Mouse (Mus musculus): ENCODE measurements at regions not wholly inside any gene's neighbourhood (a gene's known extent, or its start where the extent isn't known, plus 50 kb on each side); places are given as distances from the start of the nearest gene placed in this dataset.

DNA sequence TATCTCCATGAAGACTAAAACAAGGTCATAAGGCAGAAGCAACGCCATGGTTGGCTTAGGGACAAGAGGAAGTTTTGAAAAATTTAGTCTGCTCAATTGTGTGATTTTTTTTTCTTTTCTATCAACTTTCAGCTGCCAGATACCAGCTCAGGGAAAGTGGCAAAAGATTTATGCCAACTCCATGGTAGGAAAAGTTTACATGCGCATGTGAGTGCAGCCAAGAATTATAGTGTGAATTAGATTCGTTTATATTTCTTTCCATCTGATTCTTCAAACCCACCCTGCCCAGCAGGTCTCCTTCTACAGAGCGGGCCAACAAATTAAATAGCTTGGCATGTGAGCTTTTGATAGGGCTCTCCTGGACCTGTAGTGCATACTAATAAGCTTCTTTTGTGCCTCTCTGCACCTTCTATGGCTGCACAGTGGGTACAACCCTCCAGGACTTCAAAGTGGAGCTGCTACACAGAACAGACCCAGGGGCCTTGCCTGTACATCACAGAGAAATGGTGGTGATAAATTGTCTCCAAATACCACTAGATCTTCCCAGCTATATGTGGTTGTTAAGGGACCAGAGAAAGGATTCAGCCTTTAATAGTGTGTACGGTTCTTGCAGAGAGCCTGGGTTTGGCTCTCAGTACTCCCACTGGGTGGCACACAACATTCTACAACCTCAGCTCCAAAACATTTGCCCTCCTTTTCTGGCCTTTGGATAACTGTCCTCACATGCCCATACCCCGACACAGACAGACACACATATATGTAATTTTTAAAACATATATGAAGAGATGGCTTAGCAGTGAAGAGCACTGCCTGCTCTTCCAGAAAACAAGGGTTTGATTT, 135.0 kb downstream of the Basp1 start:
- Histone ChIP-seq H3K4me3 (no peak overlapping the region), H3K4me1 (peaks cover 30% of the 10 kb centered on the region), H3K27me3 (ENCODE audit: poor library complexity, severe bottlenecking) (no peaks in the 10 kb centered on the region), H3K36me3 (replicated peaks) (no peaks in the 10 kb centered on the region), H3K9me3 (no peaks in the 10 kb centered on the region), H3K27ac (peak overlapping the region; percentile 31)
- 64% methylated on average over 6 of the region's 6 CpGs for WGBS
- no peak for DNase-seq (ENCODE audit: extremely low spot score, low spot score)

DNA sequence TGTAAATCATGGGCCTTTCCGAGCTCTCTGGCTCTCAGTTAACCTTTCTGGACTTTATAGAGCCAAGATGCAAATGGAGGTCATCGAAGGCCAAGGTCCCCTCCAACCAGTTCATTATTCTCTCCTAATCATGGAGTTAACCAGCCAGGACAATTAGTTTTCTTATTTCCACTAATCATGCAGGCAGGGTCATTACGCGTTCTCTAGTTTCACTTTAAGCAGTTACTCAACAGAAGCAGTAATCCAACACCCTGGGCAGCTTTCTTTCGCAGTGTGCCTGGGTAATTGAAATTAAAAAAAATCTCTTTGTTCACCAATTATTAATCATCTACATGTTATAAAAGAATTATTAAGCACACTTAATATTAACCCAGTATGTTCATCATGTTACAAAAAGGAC, 137.3 kb downstream of the Basp1 start:
- Histone ChIP-seq H3K36me3 (replicated peaks) (no peaks in the 10 kb centered on the region), H3K4me1 (peaks cover 30% of the 10 kb centered on the region), H3K27me3 (ENCODE audit: poor library complexity, severe bottlenecking) (no peaks in the 10 kb centered on the region), H3K4me3 (no peak overlapping the region), H3K9me3 (no peaks in the 10 kb centered on the region), H3K27ac (no peak overlapping the region)
- DNase-seq (ENCODE audit: extremely low spot score, low spot score): no peak
- WGBS: 50% methylated on average over 5 of the region's 5 CpGs

DNA sequence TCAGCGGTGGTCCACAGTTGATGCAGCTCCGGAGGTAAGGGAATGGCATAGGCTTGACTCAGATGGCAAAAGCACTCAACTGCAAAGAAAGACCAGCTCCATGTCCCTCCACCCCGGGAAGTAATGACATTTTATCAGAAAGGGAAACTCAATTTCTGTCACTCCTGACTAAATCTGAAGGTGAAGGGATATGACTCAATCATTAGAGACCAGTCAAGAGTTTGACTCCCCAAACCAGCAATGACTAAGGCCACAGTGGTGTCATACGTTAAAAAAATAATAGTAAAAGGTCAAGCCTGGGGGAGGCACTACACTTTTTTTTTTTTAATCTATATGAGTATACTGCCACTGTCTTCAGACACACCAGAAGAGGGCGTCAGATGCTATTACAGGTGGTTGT, 141.7 kb downstream of the Basp1 start:
- Histone ChIP-seq H3K36me3 (replicated peaks) (no peaks in the 10 kb centered on the region), H3K9me3 (no peaks in the 10 kb centered on the region), H3K27me3 (ENCODE audit: poor library complexity, severe bottlenecking) (no peaks in the 10 kb centered on the region), H3K27ac (no peak overlapping the region), H3K4me3 (no peak overlapping the region), H3K4me1 (peaks cover 13% of the 10 kb centered on the region)
- WGBS: 89% methylated on average over 5 of the region's 5 CpGs
- no peak for DNase-seq (ENCODE audit: extremely low spot score, low spot score)

DNA sequence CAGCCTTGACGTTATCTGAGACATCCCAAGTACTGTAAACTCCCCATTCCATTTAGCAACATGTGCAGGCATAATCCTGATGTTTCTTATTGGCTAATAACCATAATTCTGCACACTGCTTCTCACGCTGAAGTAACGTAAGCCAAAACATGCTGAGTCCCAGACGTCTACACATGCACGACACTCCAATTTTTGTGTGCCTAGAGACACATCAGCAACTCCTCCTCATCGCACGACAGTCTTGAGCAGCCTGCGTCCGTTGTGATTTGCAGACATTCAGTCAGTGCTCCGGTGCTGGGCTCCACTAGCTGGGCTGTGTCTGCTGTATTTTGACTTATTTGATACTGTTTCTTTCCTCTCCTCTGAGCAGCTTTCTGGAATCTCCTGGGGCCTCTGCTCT, 143.2 kb downstream of the Basp1 start:
- H3K4me1 ChIP-seq: 0 out of 2 replicates have a peak, but pooled peaks cover 4% of the 10 kb centered on the region
- no peak overlapping the region for H3K4me3 ChIP-seq
- H3K9me3 ChIP-seq: no peaks in the 10 kb centered on the region
- no peak for DNase-seq (ENCODE audit: extremely low spot score, low spot score)
- no peak overlapping the region for H3K27ac ChIP-seq
- H3K27me3 ChIP-seq (ENCODE audit: poor library complexity, severe bottlenecking): no peaks in the 10 kb centered on the region
- WGBS: 92% methylated on average over 10 of the region's 10 CpGs
- no peaks in the 10 kb centered on the region for H3K36me3 ChIP-seq (replicated peaks)

DNA sequence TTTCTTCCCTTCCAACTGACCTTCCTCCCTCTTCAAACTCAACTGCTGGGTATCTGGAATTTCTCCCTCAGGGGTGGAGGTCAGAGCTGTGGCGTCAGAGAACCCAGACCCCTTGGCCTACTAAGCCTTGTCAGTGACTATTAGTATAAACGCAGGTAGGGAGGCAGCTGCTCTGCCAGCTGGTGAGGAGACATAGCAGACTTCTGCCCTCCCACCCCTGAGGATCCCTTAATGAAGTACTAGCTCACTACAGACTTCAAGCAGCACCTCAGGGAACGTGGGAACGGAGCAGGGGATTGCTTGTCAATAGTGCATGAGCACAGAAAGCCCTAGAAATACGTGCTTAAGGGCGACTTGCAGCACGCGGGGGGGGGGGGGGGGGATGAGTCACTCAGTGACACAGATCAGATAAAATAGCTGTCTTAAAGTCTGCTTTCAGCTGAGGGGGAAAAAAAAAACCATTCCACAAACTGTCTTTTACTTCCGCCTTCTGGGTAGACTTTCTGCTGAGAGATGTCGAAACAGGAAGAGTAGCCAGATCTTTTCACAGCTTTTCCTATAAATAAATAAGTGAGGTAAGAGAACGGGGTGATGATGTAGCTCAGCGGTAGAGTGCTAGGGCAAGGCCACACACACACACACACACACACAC, 144.1 kb downstream of the Basp1 start:
- WGBS: 74% methylated on average over 11 of the region's 12 CpGs
- Histone ChIP-seq H3K27me3 (ENCODE audit: poor library complexity, severe bottlenecking) (no peaks in the 10 kb centered on the region), H3K9me3 (no peaks in the 10 kb centered on the region), H3K27ac (no peak overlapping the region), H3K4me1 (0 out of 2 replicates have a peak, but pooled peaks cover 4% of the 10 kb centered on the region), H3K36me3 (replicated peaks) (no peaks in the 10 kb centered on the region), H3K4me3 (no peak overlapping the region)
- no peak for DNase-seq (ENCODE audit: extremely low spot score, low spot score)

DNA sequence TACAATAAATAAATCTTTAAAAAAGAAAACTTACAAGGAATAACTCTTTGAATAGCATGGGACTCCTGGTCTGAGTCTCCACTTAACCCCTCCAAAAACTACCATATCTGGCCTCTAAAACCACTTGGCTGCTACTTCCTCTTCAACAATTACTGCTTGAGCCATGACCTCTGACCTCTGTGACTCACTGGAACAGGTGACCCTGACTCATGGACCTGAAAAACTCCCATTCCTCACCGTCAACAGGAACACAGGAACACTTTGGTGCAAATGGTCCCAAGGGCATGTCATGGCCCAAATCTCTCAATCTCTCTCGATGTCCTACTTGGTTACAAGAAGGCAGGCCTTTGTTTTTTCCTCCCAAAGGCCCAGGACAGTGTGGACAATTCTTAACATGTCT, 145.1 kb downstream of the Basp1 start:
- Histone ChIP-seq H3K27me3 (ENCODE audit: poor library complexity, severe bottlenecking) (no peaks in the 10 kb centered on the region), H3K4me1 (0 out of 2 replicates have a peak, but pooled peaks cover 4% of the 10 kb centered on the region), H3K36me3 (replicated peaks) (no peaks in the 10 kb centered on the region), H3K9me3 (no peaks in the 10 kb centered on the region), H3K4me3 (no peak overlapping the region), H3K27ac (no peak overlapping the region)
- 83% methylated on average over 2 of the region's 2 CpGs for WGBS
- DNase-seq (ENCODE audit: extremely low spot score, low spot score): no peak

DNA sequence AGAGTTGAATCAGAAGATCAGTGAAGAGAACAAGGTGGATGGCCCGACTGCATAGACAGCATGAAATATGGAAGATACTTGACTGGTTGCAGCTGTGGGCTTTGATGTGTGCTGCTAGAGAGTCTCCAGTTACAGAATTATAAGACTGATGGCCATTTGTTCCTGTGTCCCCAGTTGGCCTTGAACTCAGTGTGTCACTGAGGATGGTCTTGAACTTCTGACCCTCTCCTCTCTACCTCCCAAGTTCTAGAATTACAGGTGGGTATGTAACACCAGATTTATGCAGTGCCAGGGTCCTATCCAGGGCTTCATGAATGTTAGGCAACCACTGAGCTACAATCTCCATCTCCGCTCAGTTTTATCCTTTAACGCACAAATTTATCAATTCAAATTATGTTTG, 146.1 kb downstream of the Basp1 start:
- no peak overlapping the region for H3K4me3 ChIP-seq
- no peak for DNase-seq (ENCODE audit: extremely low spot score, low spot score)
- H3K9me3 ChIP-seq: no peaks in the 10 kb centered on the region
- H3K4me1 ChIP-seq: 0 out of 2 replicates have a peak, but pooled peaks cover 4% of the 10 kb centered on the region
- H3K27ac ChIP-seq: no peak overlapping the region
- H3K36me3 ChIP-seq (replicated peaks): no peaks in the 10 kb centered on the region
- WGBS: 95% methylated on average over 3 of the region's 3 CpGs
- no peaks in the 10 kb centered on the region for H3K27me3 ChIP-seq (ENCODE audit: poor library complexity, severe bottlenecking)

DNA sequence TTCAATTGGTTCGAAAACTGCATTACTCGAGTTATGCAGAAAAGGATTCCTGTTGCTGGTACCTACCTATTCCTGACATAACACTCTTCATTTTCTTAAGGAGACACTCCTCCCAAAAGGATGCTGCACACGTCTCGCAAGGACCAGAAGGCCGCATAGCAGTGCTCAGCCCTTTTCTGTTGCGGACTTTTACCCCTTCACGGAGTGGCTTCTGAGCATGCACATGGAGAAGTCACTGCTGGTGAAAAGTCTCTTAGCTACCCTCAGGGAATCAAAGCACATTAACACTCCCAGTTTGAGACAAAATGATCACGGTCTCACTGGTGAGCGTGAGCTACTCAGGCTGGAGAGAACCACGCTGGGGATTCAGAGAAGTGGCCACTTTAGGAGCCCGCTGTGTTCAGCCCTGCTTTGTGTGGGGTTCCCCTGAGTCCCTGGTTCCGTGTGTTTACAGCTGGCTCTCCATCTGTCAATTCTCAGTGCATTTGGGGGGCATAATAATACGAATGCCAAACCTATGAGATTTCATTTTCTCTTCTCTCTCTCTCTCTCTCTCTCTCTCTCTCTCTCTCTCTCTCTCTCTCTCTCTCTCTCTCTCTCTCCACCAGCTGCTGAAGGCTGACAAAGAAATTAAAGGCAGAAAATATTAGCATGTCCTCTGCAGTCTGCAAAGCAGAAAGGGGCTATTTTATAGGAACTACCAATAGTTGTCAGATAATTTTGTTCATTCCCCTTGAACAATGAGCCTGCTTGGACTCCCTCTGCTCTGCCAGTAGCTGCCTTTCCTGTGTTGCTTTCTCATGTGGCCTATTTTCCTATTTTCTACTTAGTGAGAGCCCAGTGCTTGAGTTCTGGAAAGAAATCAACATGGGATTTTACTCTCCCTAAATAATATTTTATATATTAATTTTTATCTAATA, 160.7 kb downstream of the Basp1 start:
- Histone ChIP-seq H3K27me3 (ENCODE audit: poor library complexity, severe bottlenecking) (no peaks in the 10 kb centered on the region), H3K36me3 (replicated peaks) (no peaks in the 10 kb centered on the region), H3K4me3 (no peak overlapping the region), H3K27ac (no peak overlapping the region), H3K4me1 (no peaks in the 10 kb centered on the region), H3K9me3 (no peaks in the 10 kb centered on the region)
- no peak for DNase-seq (ENCODE audit: extremely low spot score, low spot score)
- 82% methylated on average over 13 of the region's 13 CpGs for WGBS

DNA sequence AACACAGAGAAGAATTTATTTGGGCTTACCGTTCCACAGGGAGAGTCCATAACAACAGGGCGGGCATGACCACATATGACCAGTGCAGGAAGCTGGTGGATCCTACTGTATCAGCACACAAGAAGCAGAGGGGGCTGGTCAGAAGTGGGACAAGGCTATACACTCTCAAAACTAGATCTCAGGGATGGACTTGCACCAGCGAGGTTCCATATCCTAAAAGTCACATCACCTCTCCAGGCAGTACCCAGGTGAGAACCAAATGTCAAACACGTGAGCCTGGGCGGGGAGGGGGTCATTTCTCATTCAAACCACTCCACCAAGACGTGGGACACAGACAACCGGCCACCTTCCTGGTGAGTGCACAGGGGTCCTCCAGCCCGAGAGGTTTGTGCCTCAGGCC, 167.9 kb downstream of the Basp1 start:
- H3K36me3 ChIP-seq (replicated peaks): no peaks in the 10 kb centered on the region
- 91% methylated on average over 8 of the region's 8 CpGs for WGBS

DNA sequence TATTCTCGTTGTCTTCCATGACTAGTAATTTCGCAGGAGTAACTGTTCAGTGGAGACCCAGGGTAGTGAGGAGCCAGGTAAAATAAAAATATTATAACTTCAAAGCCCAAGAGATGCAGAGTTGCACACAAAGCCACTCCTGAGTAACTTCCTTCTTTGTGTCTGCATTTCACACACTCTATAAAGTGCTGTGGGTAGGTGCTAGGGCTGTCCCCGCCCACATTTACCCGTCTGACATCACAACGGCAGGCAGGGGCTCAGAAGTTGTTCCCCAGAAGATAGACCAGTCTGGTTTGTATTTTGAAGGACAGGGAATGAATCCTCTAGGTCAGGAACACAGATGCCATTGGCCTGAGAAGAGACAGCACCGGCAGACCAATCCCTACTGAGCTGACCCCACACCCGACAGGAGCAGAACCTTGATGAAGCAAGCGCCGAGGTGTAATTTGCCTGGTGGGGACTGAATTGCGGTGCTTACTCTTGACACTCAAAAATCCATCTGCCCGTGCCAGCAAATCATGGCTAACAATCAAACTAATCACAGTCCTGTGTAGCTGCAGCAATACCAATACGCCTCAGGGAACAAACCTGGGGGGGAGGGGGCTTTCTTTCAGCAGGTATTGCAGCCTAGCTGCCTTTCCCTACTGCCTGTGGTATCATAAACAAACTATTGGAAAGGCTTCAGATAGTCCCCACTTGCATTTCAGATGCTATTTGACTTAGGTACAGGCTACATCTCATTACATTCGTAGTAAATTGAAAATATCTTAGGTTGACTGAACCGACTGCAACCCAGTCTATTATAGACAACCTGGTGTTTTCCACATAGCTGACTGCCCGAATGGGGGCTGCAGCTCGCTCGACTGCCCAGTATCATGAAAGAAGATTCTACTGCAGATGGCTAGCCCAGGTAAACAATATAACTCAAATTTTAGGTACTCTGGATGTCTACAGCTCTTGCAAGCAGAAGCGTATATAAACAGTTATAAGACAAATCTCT, 175.6 kb downstream of the Basp1 start:
- 91% methylated on average over 18 of the region's 18 CpGs for WGBS
- DNase-seq (ENCODE audit: extremely low spot score, low spot score): no peak
- H3K4me1 ChIP-seq: no peaks in the 10 kb centered on the region
- no peak overlapping the region for H3K27ac ChIP-seq
- H3K4me3 ChIP-seq: no peak overlapping the region
- no peaks in the 10 kb centered on the region for H3K36me3 ChIP-seq (replicated peaks)
- H3K9me3 ChIP-seq: no peaks in the 10 kb centered on the region
- H3K27me3 ChIP-seq (ENCODE audit: poor library complexity, severe bottlenecking): no peaks in the 10 kb centered on the region

More for the DNA sequence above, 167.9 kb downstream of the Basp1 start:
- Histone ChIP-seq H3K4me3 (no peak overlapping the region), H3K27me3 (ENCODE audit: poor library complexity, severe bottlenecking) (no peaks in the 10 kb centered on the region), H3K4me1 (no peaks in the 10 kb centered on the region), H3K9me3 (no peaks in the 10 kb centered on the region), H3K27ac (no peak overlapping the region)
- no peak for DNase-seq (ENCODE audit: extremely low spot score, low spot score)

DNA sequence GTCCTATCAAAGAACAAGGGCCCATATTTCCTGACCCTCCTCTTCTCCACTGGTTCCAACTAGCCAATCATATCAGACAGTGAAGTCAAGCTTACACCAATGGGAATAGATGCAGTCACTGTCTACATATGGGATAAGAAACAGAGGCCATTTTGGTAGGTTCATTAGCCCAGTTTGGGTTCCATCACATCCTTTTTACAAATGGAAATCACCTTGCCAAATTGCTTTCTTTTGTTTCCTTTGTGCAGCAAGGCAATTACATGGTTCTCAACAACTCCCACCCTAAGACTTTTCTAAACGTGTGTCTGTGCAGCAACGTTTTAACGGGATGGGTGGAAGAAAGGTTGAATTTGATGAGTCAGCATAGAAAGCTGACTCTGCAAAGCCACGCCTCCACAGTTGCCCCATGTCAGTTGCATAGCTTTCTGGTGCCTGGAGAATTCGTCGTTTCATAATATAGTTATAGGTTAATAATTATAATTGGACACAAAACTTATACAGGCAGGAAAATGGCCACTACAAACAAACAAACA, 177.3 kb downstream of the Basp1 start:
- H3K9me3 ChIP-seq: no peaks in the 10 kb centered on the region
- no peak overlapping the region for H3K4me3 ChIP-seq
- H3K4me1 ChIP-seq: no peaks in the 10 kb centered on the region
- no peaks in the 10 kb centered on the region for H3K27me3 ChIP-seq (ENCODE audit: poor library complexity, severe bottlenecking)
- no peak overlapping the region for H3K27ac ChIP-seq
- WGBS: 75% methylated on average over 6 of the region's 6 CpGs
- no peak for DNase-seq (ENCODE audit: extremely low spot score, low spot score)
- H3K36me3 ChIP-seq (replicated peaks): no peaks in the 10 kb centered on the region
